Mouse (Mus musculus): ENCODE results near the gene Alkbh2. TPM values are rescaled to one million over a fixed set of nuclear protein-coding genes. Genes with fewer than 3 reads are reported as not detected.

The Alkbh2 gene
- 2.4 TPM for polyA plus RNA-seq (2014; fragmentation: Illumina TruSeq; extraction: RNeasy Lipid Tissue Mini Kit (QIAGEN cat#74804); ENCODE audit: low read depth, low replicate concordance)

GRCm38 (mm10) chr5:114127374-114128349, at the start of gene Alkbh2:
TSS of gene Alkbh2 (minus strand) at chr5:114128218.

GRCm38 (mm10) chr5:114146028-114146888, 18.2 kb upstream of the Alkbh2 start, which contains the start of gene Acacb:
TSS of gene Acacb (plus strand) at chr5:114146535.

GRCm38 (mm10) chr5:114130211-114130605, 2.2 kb upstream of the Alkbh2 start, which contains the start of gene Ung:
TSS of gene Ung (plus strand) at chr5:114130386.

DNA sequence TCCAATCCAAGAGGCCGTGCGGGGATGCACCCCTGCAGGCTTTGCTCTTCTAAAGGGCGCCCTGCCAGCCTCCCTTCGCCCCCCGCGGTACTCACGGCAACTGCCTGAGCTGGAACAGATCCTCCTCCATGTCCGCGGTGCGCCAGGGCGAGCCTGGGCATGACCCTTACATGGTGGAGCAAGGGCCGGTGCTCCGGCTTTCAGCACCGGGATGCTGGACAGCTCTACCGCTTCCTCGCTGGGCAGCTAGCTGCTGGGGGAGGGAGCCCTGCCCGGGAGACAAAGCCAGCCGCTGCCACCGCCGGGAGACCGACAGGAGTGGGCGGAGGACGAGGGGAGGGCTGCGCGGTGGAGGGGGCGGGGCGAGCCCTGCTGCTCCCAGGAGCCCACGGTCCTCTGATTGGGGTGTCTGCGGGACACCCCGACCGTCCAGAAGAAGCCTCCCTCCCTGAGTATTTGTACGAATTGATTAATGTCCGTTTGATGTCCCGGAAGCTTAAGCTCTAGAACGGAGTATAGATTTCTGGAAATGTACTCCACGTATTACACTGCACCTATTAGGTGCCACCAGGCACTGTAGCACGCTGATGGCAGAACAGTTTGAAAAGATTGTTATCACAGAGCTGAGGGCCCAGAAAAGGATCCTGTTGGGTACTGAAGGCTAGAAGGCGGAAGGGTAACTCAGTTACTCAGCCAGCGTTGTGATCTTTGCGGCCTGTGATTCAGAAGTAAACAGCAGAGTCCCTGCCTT, 36.8 kb downstream of the Alkbh2 start, which contains the start of gene Svop:
TSS of gene Svop (minus strand) at position 514 of the 751 bp plus-strand sequence.

Other genes starting within 250 kb of the Alkbh2 start
- gene Coro1c, start 219.5 kb downstream of the Alkbh2 start, polyA plus RNA-seq (2014; fragmentation: Illumina TruSeq; extraction: RNeasy Lipid Tissue Mini Kit (QIAGEN cat#74804); ENCODE audit: low read depth, low replicate concordance), result 20.3 TPM
- 4.8 TPM for gene Ssh1, start 134.3 kb downstream of the Alkbh2 start, polyA plus RNA-seq (2014; fragmentation: Illumina TruSeq; extraction: RNeasy Lipid Tissue Mini Kit (QIAGEN cat#74804); ENCODE audit: low read depth, low replicate concordance)
- gene Dao, start 124.5 kb downstream of the Alkbh2 start, polyA plus RNA-seq (2014; fragmentation: Illumina TruSeq; extraction: RNeasy Lipid Tissue Mini Kit (QIAGEN cat#74804); ENCODE audit: low read depth, low replicate concordance), result not detected
- gene Usp30, start 62.8 kb downstream of the Alkbh2 start, polyA plus RNA-seq (2014; fragmentation: Illumina TruSeq; extraction: RNeasy Lipid Tissue Mini Kit (QIAGEN cat#74804); ENCODE audit: low read depth, low replicate concordance), result 7.7 TPM
- not detected for gene Svop, start 36.6 kb downstream of the Alkbh2 start, polyA plus RNA-seq (2014; fragmentation: Illumina TruSeq; extraction: RNeasy Lipid Tissue Mini Kit (QIAGEN cat#74804); ENCODE audit: low read depth, low replicate concordance)
- gene Ung, start 2.2 kb upstream of the Alkbh2 start, polyA plus RNA-seq (2014; fragmentation: Illumina TruSeq; extraction: RNeasy Lipid Tissue Mini Kit (QIAGEN cat#74804); ENCODE audit: low read depth, low replicate concordance), result 22.5 TPM
- 122 TPM for gene Acacb, start 18.3 kb upstream of the Alkbh2 start, polyA plus RNA-seq (2014; fragmentation: Illumina TruSeq; extraction: RNeasy Lipid Tissue Mini Kit (QIAGEN cat#74804); ENCODE audit: low read depth, low replicate concordance)
- not detected for gene Foxn4, start 145.6 kb upstream of the Alkbh2 start, polyA plus RNA-seq (2014; fragmentation: Illumina TruSeq; extraction: RNeasy Lipid Tissue Mini Kit (QIAGEN cat#74804); ENCODE audit: low read depth, low replicate concordance)
- gene Myo1h, start 160.9 kb upstream of the Alkbh2 start, polyA plus RNA-seq (2014; fragmentation: Illumina TruSeq; extraction: RNeasy Lipid Tissue Mini Kit (QIAGEN cat#74804); ENCODE audit: low read depth, low replicate concordance), result 0.26 TPM

All from heart, adult 10 weeks (tissue).